Mouse (Mus musculus): ENCODE data around the gene Parg.

Parg gene

GRCm38 (mm10) chr14:32317822-32318221 is 116.1 kb downstream of the Parg start:
- ATAC-seq (ENCODE audit: low TSS enrichment), result no peak

GRCm38 (mm10) chr14:32321732-32322685 is 120.3 kb downstream of the Parg start, which contains the start of gene Ogdhl:
Gene Ogdhl (plus strand): TSS chr14:32322019.
- ATAC-seq (ENCODE audit: low TSS enrichment), result peak; percentile 86

- ATAC-seq (ENCODE audit: low TSS enrichment), result no peak
Measured at GRCm38 (mm10) chr14:32323221-32323620, 121.5 kb downstream of the Parg start.

GRCm38 (mm10) chr14:32327366-32327765 is 125.6 kb downstream of the Parg start:
- no peak for ATAC-seq (ENCODE audit: low TSS enrichment)

- ATAC-seq (ENCODE audit: low TSS enrichment), result no peak
Measured at GRCm38 (mm10) chr14:32332515-32333445, 131.0 kb downstream of the Parg start.

GRCm38 (mm10) chr14:32336021-32336420 is 134.3 kb downstream of the Parg start:
- no peak for ATAC-seq (ENCODE audit: low TSS enrichment)

GRCm38 (mm10) chr14:32336547-32336946 is 134.8 kb downstream of the Parg start:
- ATAC-seq (ENCODE audit: low TSS enrichment), result peak; percentile 47

- no peak for ATAC-seq (ENCODE audit: low TSS enrichment)
Measured at GRCm38 (mm10) chr14:32341823-32342222, 140.1 kb downstream of the Parg start.

- no peak for ATAC-seq (ENCODE audit: low TSS enrichment)
Measured at GRCm38 (mm10) chr14:32344176-32344575, 142.4 kb downstream of the Parg start.

- ATAC-seq (ENCODE audit: low TSS enrichment), result no peak
Measured at GRCm38 (mm10) chr14:32344694-32345093, 142.9 kb downstream of the Parg start.
